Mouse (Mus musculus) intestine, postnatal 0 days (tissue): ENCODE measurements around the gene Ssu2. TPM values are rescaled to one million over a fixed set of nuclear protein-coding genes. Genes with fewer than 3 reads are reported as not detected.
A peak's percentile ranks its signal among the peaks of the same experiment; 100 is the strongest.

Source experiments
- ATAC-seq: fragments of 200-750 bp; cut with Nextera tagmentation; 2 replicates; pipeline ENCODE4 v1.8.0; 2017; ENCODE audit warnings: mild to moderate bottlenecking, moderate TSS enrichment, moderate library complexity
- H3K27ac ChIP-seq: fragments of 300-500 bp; sonication (generic); 2 replicates; pipeline ENCODE4 v1.5.1; 2014; ENCODE audit warnings: mild to moderate bottlenecking, low read depth, low read length, moderate library complexity
- H3K27me3 ChIP-seq: fragments of 300-500 bp; sonication (generic); replicated peaks from 2 replicates; pipeline ENCODE4 v1.6.1; 2014; ENCODE audit warnings: low read length, mixed read lengths; ENCODE audit not compliant: control insufficient read depth, insufficient read depth
- H3K36me3 ChIP-seq: fragments of 300-500 bp; sonication (generic); 2 replicates; pipeline ENCODE4 v1.6.1; 2014; ENCODE audit warnings: mild to moderate bottlenecking, moderate library complexity; ENCODE audit not compliant: control insufficient read depth, insufficient read depth
- H3K4me1 ChIP-seq: fragments of 300-500 bp; sonication (generic); replicated peaks from 2 replicates; pipeline ENCODE4 v1.6.1; 2014; ENCODE audit warnings: antibody characterized with exemption, low read length, mixed read lengths; ENCODE audit not compliant: control insufficient read depth, insufficient read depth
- H3K4me2 ChIP-seq: fragments of 300-500 bp; sonication (generic); replicated peaks from 2 replicates; pipeline ENCODE4 v1.6.1; 2014; ENCODE audit warnings: low read depth, mild to moderate bottlenecking, moderate library complexity
- H3K4me3 ChIP-seq: fragments of 300-500 bp; sonication (generic); 2 replicates; pipeline ENCODE4 v1.5.1; 2014; ENCODE audit warnings: low read depth, low read length
- H3K9ac ChIP-seq: fragments of 300-500 bp; sonication (generic); 2 replicates; pipeline ENCODE4 v1.6.1; 2014; ENCODE audit warnings: mild to moderate bottlenecking, low read depth, low read length
- H3K9me3 ChIP-seq: fragments of 300-500 bp; sonication (generic); 2 replicates; pipeline ENCODE4 v1.6.1; 2016; ENCODE audit warnings: mixed run types; ENCODE audit not compliant: control insufficient read depth
- CTCF ChIP-seq: sonication (generic); IDR thresholded peaks from 2 replicates; pipeline ENCODE4 v1.5.1; 2016; ENCODE audit warnings: low read depth, mild to moderate bottlenecking, control low read depth, antibody characterized with exemption, moderate library complexity
- WGBS: fragments of 180-500 bp; shearing (Covaris S2); extraction: QIAGEN DNeasy Blood & Tissue Kit; methylation state at CpG from one replicate; pipeline ENCODE4 v1.1.7; 2014; 5-methylcytosine and 5-hydroxymethylcytosine counted together
- polyA plus RNA-seq: library from polyadenylated mRNA; unstranded; fragments of >200 nt; fragmentation: Nextera tagmentation; extraction: Ambion mirVana; gene quantifications from 2 replicates; pipeline ENCODE4 v1.2.1, GENCODE M21; 2015

The Ssu2 gene
- polyA plus RNA-seq, 1 experiment from 2014 or later = 4.1 TPM

GRCm38 (mm10) chr6:112379054-112379453 lies 8.8 kb downstream of the Ssu2 start:
- Histone ChIP-seq H3K27ac (no peak overlapping the region), H3K27me3 (no peaks in the 10 kb centered on the region), H3K4me3 (no peak overlapping the region), H3K4me2 (no peak overlapping the region), H3K9me3 (no peaks in the 10 kb centered on the region), H3K4me1 (no peaks in the 10 kb centered on the region), H3K9ac (no peak overlapping the region), H3K36me3 (no peaks in the 10 kb centered on the region)
- 85% methylated on average over 9 of the region's 9 CpGs for WGBS
- TF ChIP-seq CTCF = no peak
- no peak for ATAC-seq

DNA sequence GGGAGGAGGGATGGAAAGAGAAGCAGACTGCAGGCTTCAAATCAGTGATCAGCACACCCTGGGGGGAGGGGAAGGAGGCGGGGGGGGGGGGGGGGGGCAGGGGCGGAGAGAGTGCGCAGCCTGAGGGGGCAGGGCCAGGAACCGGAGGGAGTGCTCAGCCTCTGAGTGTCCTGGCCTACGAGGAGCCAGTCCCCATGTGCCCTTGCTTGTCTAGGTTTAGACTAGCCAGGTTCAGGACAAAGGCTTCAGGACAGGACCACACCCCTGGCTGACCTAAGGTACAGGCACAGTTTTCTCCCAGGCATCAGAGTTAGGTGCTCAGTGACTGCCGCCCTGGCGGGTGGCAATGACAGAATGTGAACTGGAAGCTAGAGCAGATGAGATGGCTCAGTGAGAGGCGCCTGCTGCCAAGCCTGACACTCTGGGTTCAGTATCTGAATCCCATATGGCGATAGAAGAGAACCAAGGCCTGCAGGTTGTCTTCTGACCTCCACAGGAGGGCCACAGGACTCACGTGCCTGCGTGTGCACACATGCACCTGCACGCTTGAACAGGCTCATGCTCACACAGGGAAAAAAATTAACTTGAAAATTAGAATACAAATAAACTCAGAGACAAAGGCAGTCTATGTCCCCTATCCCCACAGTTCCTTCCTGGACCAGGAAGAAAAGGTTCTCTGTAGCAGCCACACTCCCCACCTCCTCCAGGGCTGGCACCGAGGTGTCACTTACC lies 12.0 kb downstream of the Ssu2 start:
- Histone ChIP-seq H3K9me3 (no peaks in the 10 kb centered on the region), H3K4me2 (no peak overlapping the region), H3K27me3 (no peaks in the 10 kb centered on the region), H3K4me1 (no peaks in the 10 kb centered on the region), H3K9ac (no peak overlapping the region), H3K27ac (no peak overlapping the region), H3K36me3 (no peaks in the 10 kb centered on the region), H3K4me3 (no peak overlapping the region)
- ATAC-seq = no peak
- 56% methylated on average over 11 of the region's 13 CpGs for whole genome bisulfite sequencing
- no peak for TF ChIP-seq CTCF

DNA sequence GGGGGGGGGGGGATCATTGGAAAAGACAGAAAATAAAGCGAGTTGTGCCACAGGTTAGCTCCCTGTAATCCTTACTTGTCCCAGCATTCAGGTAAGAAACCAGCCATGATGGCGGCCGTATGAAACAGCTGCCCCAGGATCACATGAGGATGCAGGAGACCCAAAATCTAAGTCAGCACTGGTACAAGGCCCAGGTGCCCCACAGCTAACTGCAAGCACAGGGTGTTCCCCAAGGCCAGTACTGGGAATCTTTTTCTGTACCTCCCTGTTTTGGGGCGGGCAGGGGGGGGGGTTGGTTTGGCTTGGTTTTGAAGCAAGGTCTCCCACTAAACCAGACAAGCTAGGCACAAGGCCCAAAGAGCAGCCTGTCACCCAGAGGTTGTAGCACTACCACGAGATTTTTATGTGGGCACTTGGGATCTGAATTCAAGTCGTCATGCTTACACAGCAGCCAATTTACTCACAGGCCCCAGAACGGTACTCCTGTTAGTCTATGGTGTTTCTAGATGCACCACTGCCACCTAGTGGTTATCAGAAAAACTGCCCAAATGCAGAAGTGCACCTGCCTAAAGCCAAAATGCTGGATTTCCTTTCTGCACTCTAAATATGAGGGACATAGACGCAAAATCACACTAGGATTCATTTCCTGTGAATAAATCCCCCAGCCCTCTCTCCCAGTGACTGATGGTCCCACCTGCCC lies 13.8 kb downstream of the Ssu2 start:
- Histone ChIP-seq H3K4me1 (no peaks in the 10 kb centered on the region), H3K9ac (no peak overlapping the region), H3K9me3 (no peaks in the 10 kb centered on the region), H3K27ac (no peak overlapping the region), H3K4me3 (no peak overlapping the region), H3K4me2 (no peak overlapping the region), H3K27me3 (no peaks in the 10 kb centered on the region), H3K36me3 (no peaks in the 10 kb centered on the region)
- peak; percentile 47; the same call in 1 of the 2 replicates for ATAC-seq
- peak; percentile 86 for TF ChIP-seq CTCF
- WGBS = 40% methylated on average over 8 of the region's 8 CpGs

DNA sequence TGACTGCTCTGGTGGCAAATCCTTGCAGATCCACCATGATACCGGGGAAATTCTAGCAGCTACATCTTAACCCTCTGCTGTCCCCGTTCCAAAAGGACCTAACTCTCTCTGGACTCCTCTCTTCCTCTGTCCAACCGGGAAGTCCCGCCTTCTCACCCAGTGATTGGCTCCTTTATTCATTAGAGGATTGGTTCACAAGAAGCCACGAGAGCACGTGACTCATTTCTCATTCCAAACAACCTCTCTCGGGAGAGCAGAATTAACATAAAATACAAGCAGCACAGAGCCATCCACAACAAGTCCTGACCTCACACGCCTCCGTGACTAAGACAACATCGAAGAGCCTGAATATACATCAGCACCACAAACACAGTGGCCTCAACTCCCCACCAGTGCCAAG lies 22.5 kb downstream of the Ssu2 start:
- 83% methylated on average over 10 of the region's 10 CpGs for WGBS

GRCm38 (mm10) chr6:112364581-112364980 lies 23.2 kb downstream of the Ssu2 start:
- no peaks in the 10 kb centered on the region for H3K27me3 ChIP-seq
- H3K4me3 ChIP-seq = no peak overlapping the region
- ATAC-seq = no peak
- H3K4me1 ChIP-seq = no peaks in the 10 kb centered on the region
- no peaks in the 10 kb centered on the region for H3K9me3 ChIP-seq
- no peak overlapping the region for H3K27ac ChIP-seq
- no peaks in the 10 kb centered on the region for H3K36me3 ChIP-seq
- WGBS = 42% methylated on average over 2 of the region's 2 CpGs
- peak; percentile 69 for TF ChIP-seq CTCF
- no peak overlapping the region for H3K9ac ChIP-seq
- H3K4me2 ChIP-seq = no peak overlapping the region

More for the DNA sequence above, 22.5 kb downstream of the Ssu2 start:
- Histone ChIP-seq H3K9ac (no peak overlapping the region), H3K4me3 (no peak overlapping the region), H3K4me1 (no peaks in the 10 kb centered on the region), H3K9me3 (no peaks in the 10 kb centered on the region), H3K36me3 (no peaks in the 10 kb centered on the region), H3K4me2 (no peak overlapping the region), H3K27ac (no peak overlapping the region), H3K27me3 (no peaks in the 10 kb centered on the region)
- TF ChIP-seq CTCF = no peak
- ATAC-seq = no peak

DNA sequence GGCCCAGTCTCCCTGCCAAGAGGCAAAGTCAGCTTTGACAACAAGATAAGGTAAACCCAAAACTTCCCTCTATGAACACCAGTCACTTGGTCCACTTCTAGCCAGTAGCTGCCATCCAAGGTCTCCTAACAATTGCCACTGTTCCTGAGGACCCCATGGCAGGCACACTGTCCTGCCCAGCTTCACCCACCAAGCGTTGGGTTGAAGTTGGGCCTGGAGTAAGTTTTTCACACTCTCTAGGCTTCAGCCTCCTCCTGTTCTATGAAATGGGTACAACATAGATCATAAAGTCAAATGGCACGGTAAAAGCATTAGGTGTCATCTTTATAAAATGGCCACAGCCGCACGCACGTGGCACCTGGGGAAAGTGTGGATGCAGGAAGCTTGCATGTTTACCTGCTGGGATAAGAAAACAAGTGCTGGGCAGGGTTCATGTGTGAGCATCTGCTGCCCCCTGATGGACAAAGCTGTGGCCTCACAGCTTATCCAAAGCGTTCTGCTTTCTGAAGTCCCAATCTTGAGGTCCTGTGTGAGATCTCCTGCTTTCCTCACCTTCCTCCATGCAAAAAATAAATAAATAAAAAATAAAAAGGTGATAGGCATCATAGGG lies 25.4 kb downstream of the Ssu2 start:
- 0 out of 2 replicates have a peak, but pooled peaks have one; percentile 43 for ATAC-seq
- H3K4me1 ChIP-seq = no peaks in the 10 kb centered on the region
- no peak overlapping the region for H3K27ac ChIP-seq
- 30% methylated on average over 6 of the region's 6 CpGs for WGBS
- no peaks in the 10 kb centered on the region for H3K27me3 ChIP-seq
- H3K4me3 ChIP-seq = no peak overlapping the region
- no peak overlapping the region for H3K9ac ChIP-seq
- H3K36me3 ChIP-seq = no peaks in the 10 kb centered on the region
- H3K9me3 ChIP-seq = no peaks in the 10 kb centered on the region
- TF ChIP-seq CTCF = peak; percentile 88
- H3K4me2 ChIP-seq = no peak overlapping the region
